Mouse (Mus musculus): ENCODE results near the gene Trim66.

Trim66 gene

GRCm38 (mm10) chr7:109522084-109522483, 14.2 kb upstream of the Trim66 start:
- DNase-seq (ENCODE audit: low spot score): no peak

- no peak for DNase-seq (ENCODE audit: low spot score)
Measured at GRCm38 (mm10) chr7:109519936-109520335, 12.0 kb upstream of the Trim66 start.

GRCm38 (mm10) chr7:109518838-109519696, 11.1 kb upstream of the Trim66 start, which contains the start of gene Rpl27a:
TSS of gene Rpl27a (plus strand) at chr7:109519147.
- DNase-seq (ENCODE audit: low spot score): peak; percentile 98

- DNase-seq (ENCODE audit: low spot score): no peak
Measured at GRCm38 (mm10) chr7:109518036-109518681, 10.2 kb upstream of the Trim66 start.

- no peak for DNase-seq (ENCODE audit: low spot score)
Measured at GRCm38 (mm10) chr7:109516500-109516899, 8.6 kb upstream of the Trim66 start.

- no peak for DNase-seq (ENCODE audit: low spot score)
Measured at GRCm38 (mm10) chr7:109511838-109512237, 3.9 kb upstream of the Trim66 start.

- no peak for DNase-seq (ENCODE audit: low spot score)
Measured at GRCm38 (mm10) chr7:109510799-109511198, 2.9 kb upstream of the Trim66 start.

- no peak for DNase-seq (ENCODE audit: low spot score)
Measured at GRCm38 (mm10) chr7:109507572-109507971, 362 bp downstream of the Trim66 start.

- no peak for DNase-seq (ENCODE audit: low spot score)
Measured at GRCm38 (mm10) chr7:109507119-109507518, 815 bp downstream of the Trim66 start.

GRCm38 (mm10) chr7:109497507-109497906, 10.4 kb downstream of the Trim66 start:
- no peak for DNase-seq (ENCODE audit: low spot score)

- DNase-seq (ENCODE audit: low spot score): no peak
Measured at GRCm38 (mm10) chr7:109493319-109494316, 14.3 kb downstream of the Trim66 start.

GRCm38 (mm10) chr7:109492616-109493318, 15.2 kb downstream of the Trim66 start:
- DNase-seq (ENCODE audit: low spot score): no peak

GRCm38 (mm10) chr7:109484221-109484620, 23.7 kb downstream of the Trim66 start:
- DNase-seq (ENCODE audit: low spot score): no peak

- DNase-seq (ENCODE audit: low spot score): no peak
Measured at GRCm38 (mm10) chr7:109480765-109481197, 27.2 kb downstream of the Trim66 start.

GRCm38 (mm10) chr7:109477926-109478325, 30.0 kb downstream of the Trim66 start:
- DNase-seq (ENCODE audit: low spot score): no peak

GRCm38 (mm10) chr7:109470700-109471099, 37.2 kb downstream of the Trim66 start:
- no peak for DNase-seq (ENCODE audit: low spot score)

- DNase-seq (ENCODE audit: low spot score): no peak
Measured at GRCm38 (mm10) chr7:109468262-109468701, 39.7 kb downstream of the Trim66 start.

- DNase-seq (ENCODE audit: low spot score): no peak
Measured at GRCm38 (mm10) chr7:109467591-109467990, 40.3 kb downstream of the Trim66 start.

- DNase-seq (ENCODE audit: low spot score): no peak
Measured at GRCm38 (mm10) chr7:109460698-109461097, 47.2 kb downstream of the Trim66 start.

- no peak for DNase-seq (ENCODE audit: low spot score)
Measured at GRCm38 (mm10) chr7:109456563-109456962, 51.4 kb downstream of the Trim66 start.

- no peak for DNase-seq (ENCODE audit: low spot score)
Measured at GRCm38 (mm10) chr7:109455748-109456147, 52.2 kb downstream of the Trim66 start.

All from urinary bladder, postnatal 25 days (tissue).